Mouse (Mus musculus): ENCODE results near the gene Pou3f1. TPM values are rescaled to one million over a fixed set of nuclear protein-coding genes. Genes with fewer than 3 reads are reported as not detected.
A peak's percentile ranks its signal among the peaks of the same experiment; 100 is the strongest.

The Pou3f1 gene
- total RNA-seq, 4 experiments from 2014 or later, result 39.6 to 42.8 (median 40.0) TPM

DNA sequence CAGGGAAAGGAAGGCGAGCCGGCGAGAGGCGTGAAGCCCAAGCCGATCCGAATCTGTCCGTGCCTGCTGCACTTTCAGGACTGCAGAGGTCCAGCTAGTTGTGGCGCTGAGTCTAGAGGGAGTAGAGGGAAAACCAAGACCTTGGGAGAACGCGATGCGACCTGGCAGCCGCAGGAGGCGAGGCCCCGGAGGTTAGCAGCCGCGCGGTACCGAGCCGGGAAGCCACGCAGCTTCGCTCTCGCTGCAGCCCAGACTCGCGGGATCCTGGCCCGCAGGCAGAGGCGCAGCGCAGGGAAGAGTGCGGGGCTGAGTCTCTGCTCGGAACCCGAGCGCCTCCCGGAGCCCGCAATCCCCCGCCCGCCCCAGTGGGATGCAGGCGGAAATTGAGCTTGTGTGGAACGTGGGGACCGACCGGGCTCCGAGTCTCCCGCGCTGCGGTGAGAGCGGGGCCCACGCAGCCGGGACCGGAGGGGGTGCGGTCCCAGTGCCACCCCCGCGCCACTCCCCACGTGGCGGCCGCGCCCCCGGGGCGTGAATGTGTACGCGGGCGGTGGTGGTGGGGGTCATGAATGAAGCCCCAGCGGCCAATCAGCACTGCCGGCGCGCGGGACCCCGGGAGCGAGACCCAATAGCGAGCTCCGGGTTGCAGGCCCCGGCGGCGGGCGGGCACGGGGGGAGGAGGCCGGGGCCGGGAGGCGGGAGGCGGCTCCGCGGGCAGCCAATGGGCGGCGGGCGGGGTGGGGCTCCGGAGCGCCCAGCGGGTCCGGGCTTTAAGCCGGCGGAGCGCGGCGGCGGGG lies 445 bp downstream of the Pou3f1 start:
- peak; percentile 83 to 86 for DNase-seq (ENCODE audit: low spot score in 2 of 2)

DNA sequence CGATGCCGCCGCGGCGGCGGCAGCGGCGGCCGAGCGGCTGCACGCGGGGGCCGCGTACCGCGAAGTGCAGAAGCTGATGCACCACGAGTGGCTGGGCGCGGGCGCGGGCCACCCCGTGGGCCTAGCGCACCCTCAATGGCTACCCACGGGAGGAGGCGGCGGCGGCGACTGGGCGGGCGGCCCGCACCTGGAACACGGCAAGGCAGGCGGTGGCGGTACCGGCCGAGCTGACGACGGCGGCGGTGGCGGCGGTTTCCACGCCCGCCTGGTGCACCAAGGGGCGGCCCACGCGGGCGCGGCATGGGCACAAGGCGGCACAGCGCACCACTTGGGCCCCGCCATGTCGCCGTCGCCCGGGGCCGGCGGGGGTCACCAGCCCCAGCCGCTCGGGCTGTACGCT lies 1.2 kb downstream of the Pou3f1 start:
- no peak for DNase-seq (ENCODE audit: low spot score in 2 of 2)

DNA sequence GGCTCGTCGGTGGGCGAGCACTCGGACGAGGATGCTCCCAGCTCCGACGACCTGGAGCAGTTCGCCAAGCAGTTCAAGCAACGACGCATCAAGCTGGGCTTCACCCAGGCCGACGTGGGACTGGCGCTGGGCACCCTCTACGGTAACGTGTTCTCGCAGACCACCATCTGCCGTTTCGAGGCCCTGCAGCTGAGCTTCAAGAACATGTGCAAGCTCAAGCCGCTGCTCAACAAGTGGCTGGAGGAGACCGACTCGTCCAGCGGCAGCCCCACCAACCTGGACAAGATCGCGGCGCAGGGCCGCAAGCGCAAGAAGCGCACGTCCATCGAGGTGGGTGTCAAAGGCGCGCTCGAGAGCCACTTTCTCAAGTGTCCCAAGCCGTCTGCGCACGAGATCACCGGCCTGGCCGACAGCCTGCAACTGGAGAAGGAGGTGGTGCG lies 1.8 kb downstream of the Pou3f1 start:
- no peak for DNase-seq (ENCODE audit: low spot score in 2 of 2)

DNA sequence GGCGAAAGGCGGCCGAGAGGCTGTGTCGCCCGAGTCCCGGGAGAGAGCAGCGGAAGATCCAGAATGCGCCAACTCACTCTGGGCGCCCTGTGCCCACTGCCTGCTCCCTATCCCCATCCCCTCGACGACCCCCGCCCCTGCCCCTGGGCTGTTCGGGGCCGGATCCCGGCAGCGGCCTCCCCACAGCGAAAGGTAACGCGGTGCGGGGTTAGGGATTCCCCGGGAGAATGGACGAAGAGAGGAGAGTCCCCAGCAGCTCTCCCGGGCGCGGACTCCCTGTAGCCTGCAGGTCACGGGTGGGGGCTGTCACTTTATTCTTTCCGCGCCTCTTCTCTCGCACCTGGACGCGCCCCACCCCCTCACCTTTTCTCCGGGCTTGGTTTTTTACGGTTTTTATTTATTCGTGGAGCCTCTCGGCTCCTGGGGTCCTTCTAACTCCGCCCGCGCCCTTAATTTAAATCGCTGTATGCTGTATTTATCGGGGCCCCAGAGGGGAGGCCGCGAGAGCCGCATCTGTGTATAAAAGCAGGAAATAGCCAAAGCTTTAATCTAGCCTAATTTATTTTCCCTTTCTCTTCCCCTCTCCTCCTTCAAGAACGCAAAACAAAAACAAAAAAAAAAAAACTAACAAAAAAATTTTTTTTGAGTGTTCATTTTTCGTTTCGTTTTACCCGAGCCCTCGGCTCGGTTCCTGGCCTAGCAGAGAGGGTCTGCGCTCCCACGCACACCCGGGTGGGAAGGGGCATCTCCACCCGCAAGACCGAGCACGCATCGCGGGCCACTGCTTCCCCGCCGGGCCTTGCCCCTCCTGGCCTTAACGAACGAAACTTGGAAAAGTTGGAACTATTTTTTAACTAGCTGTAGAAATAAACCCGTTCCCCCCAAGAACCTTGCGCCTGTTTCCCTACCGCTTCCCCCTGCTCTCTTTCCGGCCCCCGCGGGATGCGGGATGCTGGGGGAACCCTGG lies 2.9 kb downstream of the Pou3f1 start:
- DNase-seq (ENCODE audit: low spot score in 2 of 2), result no peak

- DNase-seq (ENCODE audit: low spot score in 2 of 2), result no peak
These were observed 4.0 kb downstream of the Pou3f1 start for GRCm38 (mm10) chr4:124660603-124661002.

DNA sequence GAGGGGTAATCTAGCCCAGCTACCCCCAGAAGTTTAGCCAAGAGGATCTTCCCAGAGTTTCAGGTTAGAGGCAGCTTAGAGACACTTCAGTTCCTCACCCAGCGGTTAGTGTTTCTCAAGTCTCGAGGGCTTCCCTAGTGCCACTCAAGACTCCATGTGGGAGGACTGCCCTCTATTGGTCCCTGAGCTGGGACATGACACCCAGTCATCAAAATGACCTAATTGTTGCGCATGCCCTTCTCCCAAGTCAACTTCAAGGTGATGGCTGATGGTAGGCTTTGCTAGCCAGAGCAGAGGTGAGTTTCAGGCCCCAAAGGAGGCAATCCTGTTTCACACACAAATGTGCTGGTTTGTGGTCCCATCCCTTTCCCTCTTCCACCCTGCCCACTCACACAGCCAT lies 6.4 kb downstream of the Pou3f1 start:
- DNase-seq (ENCODE audit: low spot score in 2 of 2), result no peak

- no peak for DNase-seq (ENCODE audit: low spot score in 2 of 2)
These were observed 7.6 kb downstream of the Pou3f1 start for GRCm38 (mm10) chr4:124664185-124664584.

DNA sequence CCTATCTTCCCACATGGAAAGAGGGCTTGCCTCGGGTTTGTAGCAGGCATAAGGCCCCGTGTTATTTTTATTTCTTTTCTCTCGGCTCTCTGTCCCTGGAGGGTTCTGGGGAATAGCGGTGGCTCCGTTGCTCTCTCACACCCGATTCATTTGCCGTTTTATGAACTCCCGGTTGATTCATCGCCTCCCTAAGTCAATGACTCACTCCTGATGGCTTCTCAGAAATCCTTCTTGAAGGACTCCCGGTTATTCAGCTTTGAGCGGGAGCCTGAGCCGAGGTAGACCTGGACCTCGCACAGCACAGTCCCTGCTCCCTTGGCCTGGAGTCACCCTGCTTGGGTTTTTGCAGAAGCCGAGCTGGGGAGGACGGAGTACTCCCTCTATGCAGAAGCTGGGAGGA lies 8.0 kb downstream of the Pou3f1 start:
- no peak for DNase-seq (ENCODE audit: low spot score in 2 of 2)

DNA sequence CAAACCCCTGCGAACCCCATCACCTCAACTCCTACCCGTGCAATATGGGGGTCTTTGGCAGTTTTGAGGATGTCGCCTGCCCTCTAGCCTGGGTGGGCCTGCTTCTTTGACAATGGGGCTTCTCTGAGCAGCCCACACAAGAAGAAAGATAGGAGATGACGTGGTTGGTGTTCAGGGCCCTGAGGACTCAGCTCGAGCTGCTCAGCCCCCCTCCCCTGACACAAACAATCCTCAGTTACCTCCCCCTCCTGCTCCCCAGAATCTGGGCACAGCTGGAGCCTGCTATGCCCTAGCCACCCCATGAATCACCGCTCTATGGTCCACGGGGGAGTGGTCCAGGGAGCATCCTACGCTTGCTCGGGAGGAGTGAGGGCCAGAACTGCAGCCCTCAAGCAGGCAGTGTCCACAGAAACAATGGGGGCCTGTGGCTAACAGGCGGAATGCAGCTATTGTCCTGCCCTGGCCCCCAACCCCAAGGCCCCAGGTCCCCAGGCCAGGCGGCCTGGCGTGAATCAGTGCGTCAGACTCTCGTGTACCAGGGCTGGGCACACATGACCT lies 10.9 kb downstream of the Pou3f1 start:
- peak in 1 of 2 experiments; percentile 58 for DNase-seq (ENCODE audit: low spot score in 2 of 2)

DNA sequence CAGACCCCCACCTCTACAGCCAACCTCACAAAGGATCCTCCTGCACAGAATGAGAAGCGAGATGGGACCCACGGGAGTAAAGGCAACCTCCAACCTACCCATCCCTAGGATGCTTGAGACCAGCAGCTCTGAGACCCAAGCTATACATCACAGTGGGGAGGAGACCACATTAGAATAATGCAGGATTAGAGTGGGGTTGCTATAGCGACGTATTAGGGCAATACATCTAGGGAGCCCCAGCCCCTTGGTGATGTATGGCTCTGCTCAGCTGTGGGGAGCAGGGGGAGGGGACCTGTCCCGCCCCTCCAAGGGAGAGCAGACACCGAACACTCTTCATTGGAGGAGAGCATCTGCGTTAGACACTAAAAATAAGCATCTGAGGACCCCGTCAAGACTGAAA lies 11.5 kb downstream of the Pou3f1 start:
- DNase-seq (ENCODE audit: low spot score in 2 of 2), result no peak

DNA sequence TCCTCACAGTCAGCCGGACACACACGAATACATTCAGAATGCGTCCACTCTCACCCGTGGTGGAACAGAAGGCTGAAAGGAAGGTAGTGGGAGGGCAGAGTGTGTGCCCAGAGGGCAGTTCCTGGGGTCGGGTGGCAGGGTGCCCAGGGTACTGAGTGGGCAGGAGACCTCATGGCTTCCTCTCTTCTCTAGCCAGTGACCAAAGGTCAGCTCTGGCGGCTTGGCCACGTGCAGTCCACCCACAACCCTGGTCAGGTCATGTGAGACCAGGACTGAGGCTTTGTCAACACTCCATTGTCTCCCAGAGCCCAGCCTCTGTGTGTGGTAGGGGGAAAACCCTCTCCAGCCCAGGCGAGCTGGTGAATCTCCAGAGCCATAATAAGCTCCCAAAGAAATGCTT lies 13.6 kb downstream of the Pou3f1 start:
- no peak for DNase-seq (ENCODE audit: low spot score in 2 of 2)

- no peak for DNase-seq (ENCODE audit: low spot score in 2 of 2)
These were observed 15.0 kb downstream of the Pou3f1 start for GRCm38 (mm10) chr4:124671583-124671982.

DNA sequence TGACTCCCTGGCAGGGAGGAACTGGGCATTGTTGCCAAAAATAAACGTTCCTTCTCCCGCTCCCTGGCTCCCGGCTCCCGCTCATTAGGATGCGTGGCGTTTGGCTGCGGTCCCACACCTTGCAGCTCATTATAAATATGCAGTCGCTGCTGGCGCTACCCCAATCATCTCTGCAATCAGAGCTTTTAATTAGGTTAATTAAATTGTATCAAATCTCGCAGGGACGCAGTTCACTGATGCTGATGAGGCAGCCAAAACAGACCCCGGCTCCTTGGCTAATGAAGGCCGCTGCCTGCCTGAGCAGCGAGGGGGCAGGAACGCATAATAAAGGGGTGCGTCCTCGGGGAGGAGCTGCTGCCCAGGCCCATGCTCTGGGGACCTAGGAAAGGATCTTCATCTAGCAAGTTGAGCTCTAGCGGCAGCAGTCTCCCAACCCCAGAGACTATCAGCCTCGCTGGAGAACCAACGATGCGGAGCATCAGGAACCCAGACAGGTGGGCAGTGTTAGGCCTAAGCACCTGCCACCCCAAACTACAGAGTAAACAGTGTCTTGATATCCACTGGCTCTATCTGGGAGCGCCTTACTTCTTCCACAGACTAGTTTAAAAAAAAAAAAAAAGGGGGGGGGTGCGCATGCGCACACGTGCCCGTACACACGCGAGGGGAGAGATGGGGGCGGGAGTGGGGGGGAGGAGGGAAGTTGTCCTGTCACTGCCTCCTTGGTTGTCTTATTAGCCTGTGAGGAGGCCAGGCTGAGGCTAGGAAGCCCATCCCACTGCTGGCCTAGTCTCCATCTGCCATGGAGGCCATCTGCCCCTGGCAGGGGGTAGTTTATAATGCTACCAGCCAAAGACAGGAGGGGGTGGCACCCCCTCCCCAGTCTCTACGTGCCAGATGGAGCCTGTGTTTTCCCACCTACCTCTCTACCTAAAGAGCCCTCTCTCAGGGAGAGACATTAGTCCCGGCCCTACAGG lies 16.0 kb downstream of the Pou3f1 start:
- peak; percentile 38 to 55 for DNase-seq (ENCODE audit: low spot score in 2 of 2)

GRCm38 (mm10) chr4:124674334-124675032 lies 17.9 kb downstream of the Pou3f1 start:
- no peak for DNase-seq (ENCODE audit: low spot score in 2 of 2)

- DNase-seq (ENCODE audit: low spot score in 2 of 2), result peak in 1 of 2 experiments; percentile 68
These were observed 18.4 kb downstream of the Pou3f1 start for GRCm38 (mm10) chr4:124675037-124675436.

- DNase-seq (ENCODE audit: low spot score in 2 of 2), result no peak
These were observed 19.4 kb downstream of the Pou3f1 start for GRCm38 (mm10) chr4:124675958-124676357.

GRCm38 (mm10) chr4:124682270-124682669 lies 25.7 kb downstream of the Pou3f1 start:
- DNase-seq (ENCODE audit: low spot score in 2 of 2), result no peak

GRCm38 (mm10) chr4:124683474-124683873 lies 26.9 kb downstream of the Pou3f1 start:
- DNase-seq (ENCODE audit: low spot score in 2 of 2), result no peak

DNA sequence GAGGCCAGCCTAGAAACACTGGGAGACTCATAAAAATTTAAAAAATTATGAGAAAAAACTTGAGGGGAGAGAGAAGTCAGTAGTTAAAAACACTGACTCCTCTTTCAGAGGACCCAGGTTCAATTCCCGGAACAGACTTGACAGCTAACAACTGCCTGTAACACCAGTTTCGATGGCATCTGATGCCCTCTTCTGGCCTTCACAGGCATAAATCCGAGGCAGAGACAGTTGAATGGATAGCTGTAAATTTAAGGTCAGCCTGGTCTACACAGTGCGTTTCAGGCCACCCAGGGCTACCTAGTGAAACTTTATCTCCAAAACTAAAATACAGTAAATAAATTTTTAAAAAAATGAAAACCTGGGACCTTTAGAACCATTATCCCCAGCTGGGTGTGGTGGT lies 28.4 kb downstream of the Pou3f1 start:
- DNase-seq (ENCODE audit: low spot score in 2 of 2), result no peak

- no peak for DNase-seq (ENCODE audit: low spot score in 2 of 2)
These were observed 28.8 kb downstream of the Pou3f1 start for GRCm38 (mm10) chr4:124685453-124685852.

All from layer of hippocampus, adult 8-10 months (tissue).